Mouse (Mus musculus) liver, embryonic 11.5 days (tissue): Measurements from ENCODE around the gene Tbce. TPM values are rescaled to one million over a fixed set of nuclear protein-coding genes. Genes with fewer than 3 reads are reported as not detected.
"Not testable (repeated sequence)": the region's sequence is repeated elsewhere in the genome, so short reads cannot be mapped to it uniquely, and the experiment has no call there.

Experiments
- ATAC-seq: fragments of 200-750 bp; cut with Nextera tagmentation; replicated peaks from 2 replicates; pipeline ENCODE4 v1.8.0; 2017; ENCODE audit warnings: moderate number of reproducible peaks, mild to moderate bottlenecking, moderate TSS enrichment, moderate library complexity; ENCODE audit not compliant: low FRiP score
- DNase-seq: peaks from one replicate; pipeline ENCODE4 v3.0.0-alpha.2; 2017; ENCODE audit warnings: low spot score
- H3K27ac ChIP-seq: fragments of 300-500 bp; sonication (generic); 2 replicates; pipeline ENCODE4 v1.5.1; 2014; ENCODE audit warnings: mild to moderate bottlenecking, low read depth, low read length, control low read depth
- H3K27me3 ChIP-seq: fragments of 300-500 bp; sonication (generic); replicated peaks from 2 replicates; pipeline ENCODE4 v1.6.1; 2014; ENCODE audit warnings: low read length, mixed read lengths; ENCODE audit not compliant: control insufficient read depth, insufficient read depth
- H3K36me3 ChIP-seq: fragments of 300-500 bp; sonication (generic); 2 replicates; pipeline ENCODE4 v1.6.1; 2014; ENCODE audit warnings: mild to moderate bottlenecking, low read length, moderate library complexity, mixed read lengths; ENCODE audit not compliant: control insufficient read depth, insufficient read depth
- H3K4me1 ChIP-seq: fragments of 300-500 bp; sonication (generic); replicated peaks from 2 replicates; pipeline ENCODE4 v1.6.1; 2014; ENCODE audit warnings: low read length, mixed read lengths; ENCODE audit not compliant: control insufficient read depth, insufficient read depth
- H3K4me2 ChIP-seq: fragments of 300-500 bp; sonication (generic); 2 replicates; pipeline ENCODE4 v1.6.1; 2014; ENCODE audit warnings: mild to moderate bottlenecking, control low read depth, moderate library complexity
- H3K4me3 ChIP-seq: fragments of 300-500 bp; sonication (generic); 2 replicates; pipeline ENCODE4 v1.5.1; 2014; ENCODE audit warnings: low read depth, low read length, control low read depth
- H3K9ac ChIP-seq: fragments of 300-500 bp; sonication (generic); 2 replicates; pipeline ENCODE4 v1.6.1; 2014; ENCODE audit warnings: low read depth, low read length, control low read depth
- H3K9me3 ChIP-seq: fragments of 300-500 bp; sonication (generic); 2 replicates; pipeline ENCODE4 v1.6.1; 2016; ENCODE audit warnings: low read length, inconsistent platforms, mixed read lengths; ENCODE audit not compliant: control insufficient read depth
- WGBS: fragments of 180-500 bp; shearing (Covaris S2); extraction: QIAGEN DNeasy Blood & Tissue Kit; methylation state at CpG from one replicate; pipeline ENCODE4 v1.1.7; 2014; 5-methylcytosine and 5-hydroxymethylcytosine counted together
- polyA plus RNA-seq: library from polyadenylated mRNA; unstranded; fragments of >200 nt; fragmentation: Nextera tagmentation; extraction: Ambion mirVana; gene quantifications from 2 replicates; pipeline ENCODE4 v1.2.1, GENCODE M21; 2014

Tbce gene
- polyA plus RNA-seq, 1 experiment from 2014 or later = 49.3 TPM

DNA sequence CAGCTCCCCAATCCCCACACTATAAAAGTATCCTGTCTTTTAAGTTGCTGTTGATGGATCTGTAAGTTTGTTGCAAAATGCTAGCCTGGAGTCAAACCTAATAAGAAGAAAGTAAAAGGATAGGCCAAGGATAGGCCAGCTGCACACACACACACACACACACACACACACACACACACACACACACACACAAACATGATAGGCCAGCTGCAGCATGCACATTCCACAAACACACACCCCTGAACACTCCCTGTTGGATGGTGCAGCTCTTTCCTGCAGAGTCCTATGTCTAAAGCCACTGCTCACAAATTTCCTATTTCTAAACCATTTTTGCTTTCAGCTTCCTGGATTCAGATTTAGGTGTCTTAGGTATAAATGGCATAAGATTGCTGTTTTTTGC is 4.4 kb upstream of the Tbce start:
- Histone ChIP-seq H3K9me3 (no peaks in the 10 kb centered on the region), H3K4me1 (no peaks in the 10 kb centered on the region; the same call in 1 of the 2 replicates), H3K9ac (no peak overlapping the region), H3K36me3 (peaks cover 4% of the 10 kb centered on the region), H3K27me3 (no peaks in the 10 kb centered on the region), H3K4me3 (no peak overlapping the region), H3K27ac (no peak overlapping the region), H3K4me2 (no peak overlapping the region)
- ATAC-seq (no peak), DNase-seq (no peak)

DNA sequence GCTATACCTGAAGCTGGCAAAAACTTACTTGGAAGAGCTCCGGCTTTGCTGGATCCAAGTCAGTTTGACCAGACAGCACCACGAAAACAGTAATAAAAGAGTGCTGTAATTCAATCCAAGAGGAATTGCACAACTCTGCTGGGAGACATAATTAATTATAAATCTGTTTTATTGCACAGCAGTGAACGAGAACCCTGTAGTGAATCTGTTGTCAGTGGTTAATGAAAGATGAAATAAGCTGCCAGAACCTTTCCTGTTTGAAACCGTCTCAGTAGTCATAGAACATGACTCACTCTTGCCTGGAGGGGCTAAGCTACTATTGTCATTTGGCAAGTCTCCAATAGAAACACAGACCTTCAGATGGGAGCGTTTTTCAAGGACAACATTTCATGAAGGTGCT is 748 bp upstream of the Tbce start:
- Histone ChIP-seq H3K9ac (peak overlapping the region; percentile 90), H3K27me3 (no peaks in the 10 kb centered on the region), H3K4me2 (peak overlapping the region; percentile 91), H3K27ac (peak overlapping the region; percentile 91; the same call in 1 of the 2 replicates), H3K4me1 (peaks cover 5% of the 10 kb centered on the region), H3K9me3 (no peaks in the 10 kb centered on the region), H3K4me3 (peak overlapping the region; percentile 68), H3K36me3 (no peaks in the 10 kb centered on the region)
- DNase-seq (no peak), ATAC-seq (no peak)
- 54% methylated on average over 5 of the region's 5 CpGs for WGBS

DNA sequence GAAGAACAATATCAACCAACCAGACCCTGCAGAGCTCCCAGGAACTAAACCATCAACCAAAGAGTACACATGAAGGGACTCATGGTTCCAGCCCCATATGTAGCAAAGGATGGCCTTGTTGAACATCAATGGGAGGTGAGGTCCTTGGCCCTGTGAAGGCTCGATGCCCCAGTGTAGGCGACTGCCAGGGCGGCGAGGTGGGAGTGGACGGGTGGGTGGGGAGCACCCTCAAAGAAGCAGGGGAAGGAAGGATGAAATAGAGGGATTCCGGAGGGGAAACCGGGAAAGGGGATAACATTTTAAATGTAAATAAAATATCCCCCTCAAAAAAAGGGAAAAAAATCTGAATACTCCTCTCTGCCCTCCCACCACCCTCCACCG is 537 bp downstream of the Tbce start:
- 2% methylated on average over 8 of the region's 8 CpGs for WGBS
- no peaks in the 10 kb centered on the region for H3K36me3 ChIP-seq
- peak; percentile 15 for ATAC-seq
- DNase-seq = no peak
- peak overlapping the region; percentile 90 for H3K9ac ChIP-seq
- H3K27me3 ChIP-seq = no peaks in the 10 kb centered on the region
- H3K4me1 ChIP-seq = peaks cover 13% of the 10 kb centered on the region
- H3K4me2 ChIP-seq = peak overlapping the region; percentile 91
- H3K4me3 ChIP-seq = peak overlapping the region; percentile 68
- no peaks in the 10 kb centered on the region for H3K9me3 ChIP-seq
- H3K27ac ChIP-seq = peak overlapping the region; percentile 91

DNA sequence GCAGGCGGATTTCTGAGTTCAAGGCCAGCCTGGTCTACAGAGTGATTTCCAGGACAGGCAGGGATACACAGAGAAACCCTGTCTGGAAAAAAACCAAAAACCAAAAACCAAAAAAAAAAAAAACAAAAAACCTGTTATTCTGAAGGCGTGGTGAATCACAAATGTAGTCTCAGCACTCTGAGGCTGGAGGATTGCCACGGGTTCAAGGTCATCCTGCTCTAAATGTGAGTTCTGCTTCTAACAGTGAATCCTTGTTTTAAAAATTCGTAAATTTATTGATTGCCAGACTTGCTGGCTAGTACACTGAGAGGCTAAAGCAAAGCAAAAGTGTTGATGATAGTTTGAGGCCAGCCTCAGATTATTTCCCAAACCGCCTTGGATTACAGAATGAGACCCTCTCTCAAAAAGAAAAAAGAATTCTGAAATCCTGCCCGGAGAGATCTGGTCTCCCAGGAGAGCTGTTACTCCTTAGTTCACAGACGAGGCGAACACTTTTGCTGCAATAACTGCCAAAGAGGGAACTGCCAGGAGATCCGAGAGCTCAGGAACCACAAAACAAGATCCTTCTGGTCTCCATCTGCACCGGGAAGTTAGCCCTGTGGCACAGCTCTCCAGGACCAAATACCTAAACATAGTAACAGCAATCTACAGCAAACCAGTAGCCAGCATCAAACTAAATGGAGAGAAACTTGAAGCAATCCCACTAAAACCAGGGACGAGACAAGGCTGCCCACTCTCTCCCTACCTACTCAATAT is 3.4 kb downstream of the Tbce start:
- ATAC-seq (no peak), DNase-seq (no peak)
- Histone ChIP-seq H3K27ac (no peak overlapping the region), H3K9me3 (no peaks in the 10 kb centered on the region), H3K4me2 (no peak overlapping the region), H3K4me1 (peaks cover 28% of the 10 kb centered on the region), H3K4me3 (no peak overlapping the region), H3K27me3 (no peaks in the 10 kb centered on the region), H3K36me3 (no peaks in the 10 kb centered on the region; the same call in 1 of the 2 replicates), H3K9ac (no peak overlapping the region)
- WGBS = 92% methylated on average over 11 of the region's 11 CpGs

- WGBS = 88% methylated on average over 3 of the region's 3 CpGs
- Histone ChIP-seq H3K4me1 (peaks cover 31% of the 10 kb centered on the region), H3K27ac (peak overlapping the region; percentile 91; the same call in 1 of the 2 replicates)
- DNase-seq, H3K9me3 ChIP-seq, H3K36me3 ChIP-seq, H3K27me3 ChIP-seq, H3K4me2 ChIP-seq, ATAC-seq, H3K4me3 ChIP-seq, H3K9ac ChIP-seq: not testable (repeated sequence)
Measured at GRCm38 (mm10) chr13:14035352-14035751, 4.1 kb downstream of the Tbce start.

DNA sequence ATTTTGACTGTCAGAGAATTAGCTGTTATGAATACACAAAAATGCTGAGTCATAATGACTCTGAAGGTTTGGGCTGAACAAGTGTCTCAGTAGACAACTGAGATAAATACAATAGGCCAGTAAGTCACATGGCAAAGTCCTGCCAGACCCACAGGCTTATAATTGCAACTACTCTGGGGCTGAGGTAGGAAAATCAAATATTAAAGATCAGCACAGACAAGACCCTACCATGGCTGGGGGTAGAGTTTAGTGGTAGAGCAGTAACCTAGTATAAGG is 5.4 kb downstream of the Tbce start:
- ATAC-seq = peak; percentile 78
- peaks cover 34% of the 10 kb centered on the region for H3K4me1 ChIP-seq
- peak overlapping the region; percentile 43; the same call in 1 of the 2 replicates for H3K9ac ChIP-seq
- peak overlapping the region; percentile 50 for H3K4me2 ChIP-seq
- no peak for DNase-seq
- H3K27me3 ChIP-seq = no peaks in the 10 kb centered on the region
- no peaks in the 10 kb centered on the region; the same call in 1 of the 2 replicates for H3K36me3 ChIP-seq
- H3K9me3 ChIP-seq = no peaks in the 10 kb centered on the region
- H3K27ac ChIP-seq = peak overlapping the region; percentile 91
- no peak overlapping the region for H3K4me3 ChIP-seq

- H3K4me1 ChIP-seq = peaks cover 32% of the 10 kb centered on the region
- H3K4me2 ChIP-seq = peak overlapping the region; percentile 50
- H3K4me3 ChIP-seq = no peak overlapping the region
- H3K27ac ChIP-seq = peak overlapping the region; percentile 91
- no peaks in the 10 kb centered on the region for H3K9me3 ChIP-seq
- WGBS = 52% methylated on average over 5 of the region's 5 CpGs
- H3K9ac ChIP-seq = no peak overlapping the region
- ATAC-seq = peak; percentile 81
- no peak for DNase-seq
- no peaks in the 10 kb centered on the region for H3K27me3 ChIP-seq
- H3K36me3 ChIP-seq = no peaks in the 10 kb centered on the region; the same call in 1 of the 2 replicates
Measured at GRCm38 (mm10) chr13:14033309-14034072, 5.9 kb downstream of the Tbce start.

- no peak overlapping the region for H3K4me3 ChIP-seq
- H3K27ac ChIP-seq = no peak overlapping the region
- 88% methylated on average over 6 of the region's 6 CpGs for WGBS
- H3K9ac ChIP-seq = no peak overlapping the region
- no peak for DNase-seq
- H3K4me1 ChIP-seq = peaks cover 9% of the 10 kb centered on the region
- no peak overlapping the region for H3K4me2 ChIP-seq
- H3K9me3 ChIP-seq = no peaks in the 10 kb centered on the region
- H3K36me3 ChIP-seq = peaks cover 10% of the 10 kb centered on the region
- ATAC-seq = no peak
- no peaks in the 10 kb centered on the region for H3K27me3 ChIP-seq
Measured at GRCm38 (mm10) chr13:14026154-14026820, 13.2 kb downstream of the Tbce start.
